ENCODE assay signal across 20 mouse cellular contexts in genomic region chr9:94847624-94848023, GRCm38 (mm10).
"Had no signal": no experiment of that assay in that cellular context is flagged by ENCODE, and none has a peak within 500 bp of the region (broad histone marks: within the 10 kb centered on the region; RNA-seq: fewer than 3 reads in every experiment).

No protein-coding gene starts in this region.

- H3K9ac ChIP-seq: kidney, embryonic 15.5 days; limb, embryonic 13.5 days; liver, embryonic 12.5 days; liver, embryonic 15.5 days; midbrain, embryonic 12.5 days; midbrain, embryonic 15.5 days; neural tube, embryonic 12.5 days; neural tube, embryonic 15.5 days had no signal

- H3K4me2 ChIP-seq: kidney, embryonic 15.5 days; limb, embryonic 13.5 days; liver, embryonic 12.5 days; liver, embryonic 15.5 days; midbrain, embryonic 12.5 days; midbrain, embryonic 15.5 days; neural tube, embryonic 12.5 days; neural tube, embryonic 15.5 days had no signal

- H3K4me3 ChIP-seq: kidney, embryonic 15.5 days; limb, embryonic 10.5 days; limb, embryonic 13.5 days; liver, embryonic 12.5 days; liver, embryonic 15.5 days; midbrain, embryonic 12.5 days; midbrain, embryonic 15.5 days; neural tube, embryonic 12.5 days; neural tube, embryonic 15.5 days had no signal

- ATAC-seq: intestine, postnatal 0 days; liver, embryonic 12.5 days; midbrain, embryonic 15.5 days had no signal

- H3K9me3 ChIP-seq: kidney, embryonic 15.5 days; limb, embryonic 10.5 days; limb, embryonic 13.5 days; liver, embryonic 12.5 days; liver, embryonic 15.5 days; midbrain, embryonic 15.5 days; neural tube, embryonic 12.5 days; neural tube, embryonic 15.5 days had no signal

- DNase-seq: kidney, adult 8-10 months; kidney, postnatal 10 days; kidney, postnatal 36 days; liver; right cerebral cortex, adult 18-20 months; right cerebral cortex, postnatal 25 days; spleen, adult 18-20 months; thymus, adult 2 months; thymus, postnatal 14 days; thymus, postnatal 4 days had no signal

- H3K27me3 ChIP-seq: kidney, embryonic 15.5 days; limb, embryonic 13.5 days; liver, embryonic 12.5 days; liver, embryonic 15.5 days; midbrain, embryonic 12.5 days; midbrain, embryonic 15.5 days; neural tube, embryonic 12.5 days; neural tube, embryonic 15.5 days had no signal

- H3K27ac ChIP-seq: kidney, embryonic 15.5 days; limb, embryonic 10.5 days; limb, embryonic 13.5 days; liver, embryonic 12.5 days; liver, embryonic 15.5 days; midbrain, embryonic 12.5 days; midbrain, embryonic 15.5 days; neural tube, embryonic 12.5 days; neural tube, embryonic 15.5 days had no signal

- H3K36me3 ChIP-seq: kidney, embryonic 15.5 days; limb, embryonic 10.5 days; limb, embryonic 13.5 days; liver, embryonic 12.5 days; liver, embryonic 15.5 days; midbrain, embryonic 12.5 days; midbrain, embryonic 15.5 days; neural tube, embryonic 12.5 days; neural tube, embryonic 15.5 days had no signal

- H3K4me1 ChIP-seq: kidney, embryonic 15.5 days; limb, embryonic 10.5 days; liver, embryonic 12.5 days; liver, embryonic 15.5 days; midbrain, embryonic 12.5 days; midbrain, embryonic 15.5 days; neural tube, embryonic 12.5 days; neural tube, embryonic 15.5 days had no signal
